Mouse (Mus musculus): Measurements from ENCODE around the gene Ubr7. TPM values are rescaled to one million over a fixed set of nuclear protein-coding genes. Genes with fewer than 3 reads are reported as not detected.
A peak's percentile ranks its signal among the peaks of the same experiment; 100 is the strongest.

The Ubr7 gene
- polyA plus RNA-seq (2017; shearing (Covaris generic)), result 10 to 100 TPM; 19.5 to 21.7 TPM

- peak; percentile 95 for ATAC-seq
Observed at GRCm38 (mm10) chr12:102757689-102758402, at the start of gene Ubr7, which contains the start of the genes Gm28051 and Gon7. TSS of gene Ubr7 (plus strand) at chr12:102757967. TSS of gene Gm28051 (minus strand) at chr12:102757765. TSS of gene Gon7 (minus strand) at chr12:102757803.

- no peak for ATAC-seq
Observed at GRCm38 (mm10) chr12:102708220-102708619, 49.5 kb upstream of the Ubr7 start.

- no peak for ATAC-seq
Observed at GRCm38 (mm10) chr12:102709896-102710295, 47.9 kb upstream of the Ubr7 start.

GRCm38 (mm10) chr12:102710851-102711375, 46.9 kb upstream of the Ubr7 start:
- no peak for ATAC-seq

- no peak for ATAC-seq
Observed at GRCm38 (mm10) chr12:102713153-102713865, 44.5 kb upstream of the Ubr7 start.

- no peak for ATAC-seq
Observed at GRCm38 (mm10) chr12:102714116-102714515, 43.7 kb upstream of the Ubr7 start.

- ATAC-seq, result no peak
Observed at GRCm38 (mm10) chr12:102714654-102715395, 42.9 kb upstream of the Ubr7 start.

GRCm38 (mm10) chr12:102719552-102720315, 38.0 kb upstream of the Ubr7 start:
- peak; percentile 81 for ATAC-seq

- no peak for ATAC-seq
Observed at GRCm38 (mm10) chr12:102722451-102722850, 35.3 kb upstream of the Ubr7 start.

GRCm38 (mm10) chr12:102722966-102723365, 34.8 kb upstream of the Ubr7 start:
- no peak for ATAC-seq

GRCm38 (mm10) chr12:102723861-102724260, 33.9 kb upstream of the Ubr7 start:
- ATAC-seq, result no peak

- ATAC-seq, result peak; percentile 60
Observed at GRCm38 (mm10) chr12:102725146-102725545, 32.6 kb upstream of the Ubr7 start.

GRCm38 (mm10) chr12:102725761-102726175, 32.0 kb upstream of the Ubr7 start:
- peak; percentile 64 for ATAC-seq

GRCm38 (mm10) chr12:102729855-102730797, 27.6 kb upstream of the Ubr7 start:
- peak; percentile 64 for ATAC-seq

GRCm38 (mm10) chr12:102730798-102731619, 26.8 kb upstream of the Ubr7 start:
- ATAC-seq, result no peak

- peak; percentile 64 for ATAC-seq
Observed at GRCm38 (mm10) chr12:102733381-102733780, 24.4 kb upstream of the Ubr7 start.

GRCm38 (mm10) chr12:102739096-102739495, 18.7 kb upstream of the Ubr7 start:
- ATAC-seq, result no peak

- ATAC-seq, result no peak
Observed at GRCm38 (mm10) chr12:102740285-102740684, 17.5 kb upstream of the Ubr7 start.

- ATAC-seq, result no peak
Observed at GRCm38 (mm10) chr12:102742056-102742455, 15.7 kb upstream of the Ubr7 start.

- ATAC-seq, result peak; percentile 31
Observed at GRCm38 (mm10) chr12:102743036-102743588, 14.7 kb upstream of the Ubr7 start.
